In genomic region chr15:67950281-67951040, GRCm38 (mm10) we compare ENCODE assay signal across 18 mouse cellular contexts.
DNase-seq lines count a peak whose midpoint lies in the region; ATAC-seq and TF ChIP-seq lines count a peak whose summit lies in the region.
"Had no signal": no experiment of that assay in that cellular context is flagged by ENCODE, and none has a peak within 500 bp of the region (broad histone marks: within the 10 kb centered on the region; RNA-seq: fewer than 3 reads in every experiment).

No protein-coding gene starts in this region.

- H3K4me2 ChIP-seq in forebrain, embryonic 13.5 days: no peak overlapping the region
- no peak overlapping the region for H3K4me2 ChIP-seq in forebrain, postnatal 0 days (ENCODE audit: low read depth)
- no peak overlapping the region for H3K4me2 ChIP-seq in intestine, postnatal 0 days (replicated peaks; ENCODE audit: low read depth)
- H3K4me2 ChIP-seq: heart, embryonic 13.5 days; hindbrain, embryonic 12.5 days; liver, embryonic 13.5 days had no signal

- peak overlapping the region; percentile 4; the same call in 1 of the 2 replicates for H3K27ac ChIP-seq in forebrain, embryonic 13.5 days
- H3K27ac ChIP-seq in forebrain, embryonic 10.5 days: no peak overlapping the region
- H3K27ac ChIP-seq in forebrain, postnatal 0 days (ENCODE audit: low read depth, low read length): 0 out of 2 replicates have a peak overlapping the region, but pooled peaks have one; percentile 22
- H3K27ac ChIP-seq in intestine, postnatal 0 days (ENCODE audit: low read depth, low read length): no peak overlapping the region
- H3K27ac ChIP-seq: heart, embryonic 13.5 days; hindbrain, embryonic 12.5 days; limb, embryonic 10.5 days; liver, embryonic 13.5 days had no signal

- no peaks in the 10 kb centered on the region for H3K4me1 ChIP-seq in forebrain, embryonic 13.5 days
- H3K4me1 ChIP-seq in forebrain, embryonic 10.5 days: no peaks in the 10 kb centered on the region
- 0 out of 2 replicates have a peak, but pooled peaks cover 6% of the 10 kb centered on the region for H3K4me1 ChIP-seq in forebrain, postnatal 0 days (ENCODE audit: insufficient read depth)
- no peaks in the 10 kb centered on the region for H3K4me1 ChIP-seq in intestine, postnatal 0 days (replicated peaks; ENCODE audit: control insufficient read depth, insufficient read depth, low read length)
- H3K4me1 ChIP-seq: hindbrain, embryonic 12.5 days; limb, embryonic 10.5 days; liver, embryonic 13.5 days had no signal

- no peak for DNase-seq in forebrain, embryonic 10.5 days (ENCODE audit: extremely low spot score, low spot score)
- peak; percentile 28 to 35 for DNase-seq in layer of hippocampus, adult 8-10 months (ENCODE audit: low spot score in 2 of 2)
- DNase-seq in layer of hippocampus, adult 9-10 months (ENCODE audit: low spot score): no peak
- DNase-seq in cerebellum, adult 18-20 months: peak; percentile 47 to 48
- DNase-seq in forebrain, postnatal 0 days: peak; percentile 78
- no peak for DNase-seq in urinary bladder, postnatal 14 days (ENCODE audit: low spot score)
- DNase-seq: gastrocnemius, postnatal 36 days; kidney, adult 18-20 months; kidney, postnatal 36 days; liver, embryonic 13.5 days; lung, postnatal 10 days; thymus, postnatal 25 days had no signal

- peak; percentile 77; the same call in 1 of the 2 replicates for ATAC-seq in forebrain, embryonic 13.5 days
- peak; percentile 73 for ATAC-seq in forebrain, postnatal 0 days
- no peak for ATAC-seq in intestine, postnatal 0 days
- ATAC-seq: Patski had no signal

- no peaks in the 10 kb centered on the region for H3K36me3 ChIP-seq in forebrain, embryonic 13.5 days (ENCODE audit: poor library complexity, severe bottlenecking)
- no peaks in the 10 kb centered on the region for H3K36me3 ChIP-seq in forebrain, embryonic 10.5 days (replicated peaks)
- H3K36me3 ChIP-seq in forebrain, postnatal 0 days (ENCODE audit: insufficient read depth): no peaks in the 10 kb centered on the region
- no peaks in the 10 kb centered on the region for H3K36me3 ChIP-seq in intestine, postnatal 0 days (ENCODE audit: control insufficient read depth, insufficient read depth)
- H3K36me3 ChIP-seq: heart, embryonic 13.5 days; hindbrain, embryonic 12.5 days; limb, embryonic 10.5 days; liver, embryonic 13.5 days had no signal

- 68% methylated on average over 6 of the region's 6 CpGs for WGBS in forebrain, embryonic 13.5 days
- WGBS in forebrain, embryonic 10.5 days: 88% methylated on average over 6 of the region's 6 CpGs
- WGBS in forebrain, postnatal 0 days: 43% methylated on average over 6 of the region's 6 CpGs
- WGBS in intestine, postnatal 0 days: 73% methylated on average over 6 of the region's 6 CpGs

- no peak overlapping the region for H3K9ac ChIP-seq in forebrain, embryonic 13.5 days
- H3K9ac ChIP-seq in forebrain, postnatal 0 days: no peak overlapping the region
- H3K9ac ChIP-seq in intestine, postnatal 0 days (ENCODE audit: low read depth, low read length): no peak overlapping the region
- H3K9ac ChIP-seq: heart, embryonic 13.5 days; hindbrain, embryonic 12.5 days; liver, embryonic 13.5 days had no signal

- H3K4me3 ChIP-seq in forebrain, embryonic 13.5 days: no peak overlapping the region
- no peak overlapping the region for H3K4me3 ChIP-seq in forebrain, embryonic 10.5 days
- H3K4me3 ChIP-seq in forebrain, postnatal 0 days (ENCODE audit: low read depth, low read length): no peak overlapping the region
- H3K4me3 ChIP-seq in intestine, postnatal 0 days (ENCODE audit: low read depth, low read length): no peak overlapping the region
- H3K4me3 ChIP-seq: heart, embryonic 13.5 days; hindbrain, embryonic 12.5 days; limb, embryonic 10.5 days; liver, embryonic 13.5 days had no signal

- TF ChIP-seq CTCF in forebrain, postnatal 0 days (IDR thresholded peaks at IDR 0.05; ENCODE audit: low read depth): no peak
- TF ChIP-seq CTCF in intestine, postnatal 0 days (IDR thresholded peaks at IDR 0.05; ENCODE audit: low read depth): no peak

- H3K9me3 ChIP-seq in forebrain, embryonic 13.5 days (replicated peaks): no peaks in the 10 kb centered on the region
- H3K9me3 ChIP-seq in forebrain, embryonic 10.5 days: no peaks in the 10 kb centered on the region
- no peaks in the 10 kb centered on the region for H3K9me3 ChIP-seq in forebrain, postnatal 0 days (ENCODE audit: low read length)
- H3K9me3 ChIP-seq in intestine, postnatal 0 days (ENCODE audit: control insufficient read depth): no peaks in the 10 kb centered on the region
- H3K9me3 ChIP-seq: heart, embryonic 13.5 days; hindbrain, embryonic 12.5 days; limb, embryonic 10.5 days; liver, embryonic 13.5 days had no signal

- no peaks in the 10 kb centered on the region for H3K27me3 ChIP-seq in forebrain, embryonic 13.5 days
- H3K27me3 ChIP-seq in forebrain, embryonic 10.5 days (ENCODE audit: poor library complexity, severe bottlenecking): no peaks in the 10 kb centered on the region
- no peaks in the 10 kb centered on the region for H3K27me3 ChIP-seq in forebrain, postnatal 0 days (ENCODE audit: insufficient read depth, low read length)
- no peaks in the 10 kb centered on the region for H3K27me3 ChIP-seq in intestine, postnatal 0 days (replicated peaks; ENCODE audit: control insufficient read depth, insufficient read depth, low read length)
- H3K27me3 ChIP-seq: heart, embryonic 13.5 days; hindbrain, embryonic 12.5 days; liver, embryonic 13.5 days had no signal

Comparison
In these comparisons a context has a peak if more than half of its experiments do, and no peak if none do; other contexts are left out.
1. H3K27ac ChIP-seq: peak in forebrain, embryonic 13.5 days (single experiment) and forebrain, postnatal 0 days (single experiment); none in forebrain, embryonic 10.5 days (single experiment) and intestine, postnatal 0 days (single experiment).
2. DNase-seq: peak in layer of hippocampus, adult 8-10 months (2 of 2), cerebellum, adult 18-20 months (2 of 2) and forebrain, postnatal 0 days (single experiment); none in forebrain, embryonic 10.5 days (single experiment), layer of hippocampus, adult 9-10 months (single experiment) and urinary bladder, postnatal 14 days (single experiment).